Mouse (Mus musculus) adrenal gland (tissue): ENCODE results near the gene Nek2.

Experiments used
- intact Hi-C: fragments of 180-260 bp; cut with DNase I; formaldehyde crosslinking; loops from one replicate; pipeline ENCODE4 v1.15.1; 2025

Gene Nek2

DNA sequence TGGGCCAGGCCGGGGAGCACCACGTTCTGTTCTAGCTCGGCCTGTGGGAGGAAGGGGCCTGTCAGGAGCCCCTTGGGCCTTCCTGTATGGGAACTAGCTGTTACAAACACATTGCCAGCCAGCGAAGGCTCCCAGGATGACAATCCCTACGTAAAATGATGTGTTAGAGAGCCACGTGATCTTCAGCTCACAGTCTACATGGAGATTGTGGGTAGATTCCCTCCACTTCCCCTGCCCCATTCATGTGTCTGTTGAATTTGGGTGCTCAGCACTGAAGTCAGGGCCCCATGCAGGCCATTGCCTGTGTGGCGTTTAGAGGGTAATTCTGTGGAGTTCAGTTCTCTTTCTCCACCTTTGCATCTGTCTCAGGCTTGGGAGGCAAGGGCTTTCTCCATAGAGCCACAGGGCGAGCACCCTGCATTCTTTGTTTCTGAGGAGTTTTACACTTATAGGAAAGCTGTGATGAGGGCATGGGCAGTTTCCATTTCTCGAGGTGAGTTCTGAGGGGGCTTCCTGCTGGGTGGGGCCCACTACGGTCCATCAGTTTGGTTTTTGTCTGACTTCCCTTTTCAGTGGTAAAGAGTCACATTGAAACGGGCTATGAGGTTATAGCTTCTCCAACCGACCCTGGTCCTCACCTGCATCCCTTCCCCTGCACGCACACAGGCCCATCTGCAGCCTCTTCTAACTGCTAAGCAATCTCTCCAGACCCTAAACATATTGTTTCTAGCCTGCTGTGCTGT is 8.1 kb upstream of the Nek2 start:
- intact Hi-C loops = loop anchor here (10.0 kb wide), 2 partner anchors 448 to 518 kb away; no protein-coding TSS in a partner anchor

DNA sequence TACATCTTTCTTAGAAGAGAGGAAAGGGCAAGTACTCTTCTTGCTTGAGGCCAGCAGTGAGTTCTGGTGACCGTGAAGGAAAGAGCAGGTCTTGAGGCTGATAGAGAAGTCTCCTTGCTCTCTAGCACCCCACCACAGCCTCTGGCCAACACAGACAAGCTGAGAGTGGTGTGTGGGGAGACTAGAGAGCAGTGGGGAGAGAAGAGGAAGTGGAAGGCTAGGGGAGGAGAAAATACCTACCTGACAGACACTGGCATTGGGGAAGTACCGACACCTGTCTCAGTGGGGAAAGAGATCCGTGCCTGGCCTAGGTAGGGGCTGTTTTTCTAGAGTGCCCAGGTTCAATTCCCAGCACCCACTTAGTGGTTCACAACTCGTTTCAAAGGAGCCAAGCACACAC is 7.0 kb upstream of the Nek2 start:
- intact Hi-C loops = loop anchor here (10.0 kb wide), 2 partner anchors 449 to 519 kb away; no protein-coding TSS in a partner anchor

DNA sequence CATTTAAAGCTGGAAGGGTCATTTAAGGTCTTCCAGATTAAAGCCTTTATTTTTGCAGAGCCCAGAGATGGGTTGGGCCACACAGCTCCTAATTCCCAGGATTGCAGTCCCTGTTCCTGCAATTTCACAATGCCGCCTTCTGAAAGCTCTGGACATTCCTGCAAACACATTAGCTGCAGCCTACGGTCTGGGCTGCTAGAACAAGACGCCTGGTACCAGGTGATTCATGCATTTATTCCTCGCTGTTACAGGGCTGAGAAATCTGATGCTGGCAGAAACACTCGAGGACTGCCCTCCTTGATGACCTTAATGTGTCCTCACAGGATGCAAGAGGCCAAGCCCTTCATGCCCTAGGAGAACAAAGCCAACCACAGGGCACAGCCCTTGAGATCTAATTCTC is 6.3 kb upstream of the Nek2 start:
- intact Hi-C loops = loop anchor here (10.0 kb wide), 2 partner anchors 450 to 520 kb away; no protein-coding TSS in a partner anchor

DNA sequence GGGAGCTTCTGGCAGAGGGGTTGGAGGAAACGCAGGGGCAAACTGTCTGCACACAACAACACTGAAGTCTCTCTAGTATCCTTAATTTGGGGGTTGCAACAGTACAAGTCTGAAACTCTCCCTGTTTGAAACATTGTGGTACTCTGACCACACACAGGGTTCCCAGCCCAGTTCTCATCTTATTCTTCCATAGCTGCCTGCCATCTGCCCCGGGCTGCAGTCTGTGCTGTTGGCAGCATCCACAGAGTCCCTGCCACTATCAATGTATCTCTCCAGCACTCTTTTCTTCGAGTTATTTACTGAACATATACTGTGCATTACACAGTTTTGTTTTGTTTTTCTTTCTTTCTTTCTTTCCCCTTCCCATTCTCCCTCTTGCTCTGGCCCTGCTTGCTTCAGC is 4.6 kb upstream of the Nek2 start:
- intact Hi-C loops = loop anchor here (2.0 to 10.0 kb wide), 3 partner anchors 98 to 522 kb away; no protein-coding TSS in a partner anchor

DNA sequence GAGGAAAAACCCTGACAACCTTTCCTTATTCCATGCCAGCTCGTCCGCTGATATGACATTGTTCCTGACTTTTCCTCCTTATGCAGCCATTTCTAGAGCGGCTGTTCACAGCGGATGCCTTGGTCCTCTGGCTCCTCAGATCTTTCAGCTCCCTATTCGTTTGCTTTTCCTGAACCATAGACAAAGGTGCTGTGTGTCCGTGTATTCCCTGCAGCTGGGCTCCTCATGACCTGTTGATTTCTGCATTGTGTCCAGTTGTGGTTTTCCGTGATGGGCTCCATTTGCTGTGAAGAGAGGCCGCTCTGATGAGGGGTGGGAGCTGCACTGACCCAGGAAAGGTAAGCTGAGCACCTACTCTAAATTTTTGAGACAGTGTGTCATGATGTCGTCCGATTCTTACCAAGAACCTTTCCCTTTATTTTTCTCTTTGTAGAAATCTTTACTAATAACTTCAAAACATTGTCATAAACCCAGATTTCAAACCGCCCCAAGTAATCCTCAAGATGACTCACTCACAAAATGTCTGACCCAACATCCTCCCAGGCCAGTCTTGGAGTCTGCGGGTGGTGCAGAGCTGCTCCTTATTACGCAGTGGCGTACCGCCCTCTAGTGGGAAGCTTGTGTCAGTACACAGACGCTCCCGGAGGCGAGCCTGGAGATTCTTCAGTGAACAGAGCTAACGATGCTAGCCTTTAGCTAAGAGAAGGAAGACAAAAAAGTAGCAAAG is 3.7 kb upstream of the Nek2 start:
- intact Hi-C loops = loop anchor here (2.0 to 10.0 kb wide), 4 partner anchors 99 to 523 kb away; no protein-coding TSS in a partner anchor

DNA sequence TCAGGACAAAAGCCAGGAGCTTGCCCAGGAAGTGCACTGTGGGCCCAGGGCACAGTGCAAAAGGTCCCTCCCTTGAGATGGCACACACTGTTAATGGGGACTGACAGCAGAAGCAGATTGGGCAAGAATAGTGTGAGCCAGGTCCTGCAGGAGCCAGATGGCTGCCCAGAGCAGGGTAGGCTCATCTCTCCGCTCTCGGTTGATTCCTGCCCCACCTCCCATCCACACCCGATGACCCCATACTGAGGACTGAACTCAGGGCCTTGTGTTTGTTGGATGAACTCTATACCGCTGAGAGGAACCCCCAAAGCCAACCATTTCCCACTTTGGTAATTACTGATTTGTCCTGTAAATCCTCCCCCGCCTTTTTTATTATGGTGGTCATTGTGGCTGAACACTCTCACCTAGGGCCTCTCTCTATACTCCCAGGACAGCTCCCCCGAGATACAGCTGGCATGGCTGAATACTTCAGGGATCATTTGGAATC is 3.1 kb upstream of the Nek2 start:
- intact Hi-C loops = loop anchor here (2.0 to 10.0 kb wide), 3 partner anchors 241 to 523 kb away; no protein-coding TSS in a partner anchor

DNA sequence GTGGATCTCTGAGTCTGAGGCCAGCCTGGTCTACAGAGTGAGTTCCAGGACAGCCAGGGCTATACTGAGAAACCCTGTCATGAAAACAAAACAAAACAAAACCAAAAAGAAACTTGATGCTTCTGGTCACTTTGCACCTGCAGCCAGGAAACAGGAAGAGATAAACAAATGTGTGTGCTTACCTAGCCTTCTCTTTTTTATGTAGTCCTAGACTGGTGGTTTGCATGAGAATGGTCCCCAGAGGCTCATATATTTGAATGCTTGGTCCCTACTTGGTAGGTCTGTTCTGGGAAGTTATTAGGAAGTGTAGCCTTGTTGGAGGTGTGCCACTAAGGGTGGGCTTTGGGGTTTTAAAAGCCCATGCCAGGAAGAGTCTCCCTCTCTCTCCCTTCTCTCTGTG is 2.2 kb upstream of the Nek2 start:
- intact Hi-C loops = loop anchor here (2.0 to 10.0 kb wide), 3 partner anchors 242 to 524 kb away; no protein-coding TSS in a partner anchor

DNA sequence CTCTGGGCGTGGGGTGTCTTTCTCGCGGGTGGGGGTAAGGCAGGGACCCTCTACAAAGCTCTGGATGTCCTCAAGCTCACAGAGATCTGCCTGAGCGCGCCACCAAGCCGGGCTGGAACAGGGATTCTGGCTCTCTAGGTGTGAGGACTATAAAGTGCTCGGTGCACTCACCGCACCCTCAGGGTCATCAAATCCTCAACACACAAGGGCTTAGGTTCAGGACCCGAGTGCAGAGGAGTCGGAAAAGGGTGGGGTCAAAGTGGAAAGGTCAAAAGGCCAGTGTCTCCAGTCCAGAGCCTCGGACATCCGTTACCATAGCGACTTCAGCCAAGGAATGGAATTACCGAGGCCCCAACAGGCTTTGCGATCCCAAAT is 306 bp upstream of the Nek2 start:
- intact Hi-C loops = no loop called here

DNA sequence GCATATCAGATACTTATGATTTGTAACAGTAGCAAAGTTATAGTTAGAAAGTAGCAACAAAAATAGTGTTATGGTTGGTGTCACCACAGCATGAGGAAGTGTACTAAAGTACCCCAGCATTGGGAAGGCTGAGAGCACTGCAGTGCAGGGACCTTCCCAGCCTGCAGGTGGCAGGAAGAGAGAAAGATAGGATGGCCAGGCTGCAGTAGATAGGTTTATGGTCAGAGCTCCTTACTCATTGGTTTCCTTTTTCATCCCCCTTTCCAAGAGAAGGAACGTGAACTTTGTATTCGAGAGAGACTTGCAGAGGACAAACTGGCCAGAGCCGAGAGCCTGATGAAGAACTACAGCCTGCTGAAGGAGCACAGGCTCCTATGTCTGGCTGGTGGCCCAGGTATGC is 7.9 kb downstream of the Nek2 start:
- intact Hi-C loops = no loop called here

DNA sequence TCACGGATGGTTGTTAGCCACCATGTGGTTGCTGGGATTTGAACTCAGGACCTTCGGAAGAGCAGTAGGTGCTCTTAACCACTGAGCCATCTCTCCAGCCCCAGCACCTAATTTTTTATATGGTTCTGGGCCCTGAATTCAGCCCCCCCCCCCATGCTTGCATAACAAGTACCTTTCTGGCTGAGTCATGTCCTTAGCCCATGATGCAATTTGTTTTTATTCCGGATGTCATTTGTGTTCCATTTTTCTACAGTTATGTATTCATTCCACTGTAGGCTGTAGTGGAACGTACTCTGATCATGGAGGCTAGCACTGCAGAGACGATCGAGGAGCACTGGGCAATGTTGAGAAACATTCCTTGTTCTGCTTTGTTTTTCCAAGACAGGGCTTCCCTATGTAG is 12.2 kb downstream of the Nek2 start:
- intact Hi-C loops = no loop called here

DNA sequence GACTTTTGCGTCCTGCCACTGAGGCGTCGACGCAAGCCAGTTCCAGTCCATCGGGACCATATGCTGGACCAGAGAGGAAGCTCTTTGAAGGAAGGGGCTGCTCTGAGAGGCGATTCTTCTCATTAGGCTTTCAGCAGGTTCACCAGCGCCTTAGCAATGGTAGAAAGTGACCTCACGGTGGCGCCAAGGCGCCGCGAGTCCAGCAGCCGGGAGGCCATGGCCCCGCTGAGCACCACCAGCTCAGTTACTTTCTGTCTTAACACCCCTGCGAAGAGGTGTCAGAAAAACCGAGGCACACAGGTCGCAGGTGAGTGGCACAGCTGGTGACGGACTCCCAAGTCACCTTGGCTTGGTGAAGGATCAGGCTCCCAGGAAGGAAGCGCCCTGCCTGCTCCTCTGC is 13.6 kb downstream of the Nek2 start:
- intact Hi-C loops = loop anchor here (1.0 to 2.0 kb wide), 3 partner anchors 73 to 258 kb away; partner anchors contain the start of gene Traf5

DNA sequence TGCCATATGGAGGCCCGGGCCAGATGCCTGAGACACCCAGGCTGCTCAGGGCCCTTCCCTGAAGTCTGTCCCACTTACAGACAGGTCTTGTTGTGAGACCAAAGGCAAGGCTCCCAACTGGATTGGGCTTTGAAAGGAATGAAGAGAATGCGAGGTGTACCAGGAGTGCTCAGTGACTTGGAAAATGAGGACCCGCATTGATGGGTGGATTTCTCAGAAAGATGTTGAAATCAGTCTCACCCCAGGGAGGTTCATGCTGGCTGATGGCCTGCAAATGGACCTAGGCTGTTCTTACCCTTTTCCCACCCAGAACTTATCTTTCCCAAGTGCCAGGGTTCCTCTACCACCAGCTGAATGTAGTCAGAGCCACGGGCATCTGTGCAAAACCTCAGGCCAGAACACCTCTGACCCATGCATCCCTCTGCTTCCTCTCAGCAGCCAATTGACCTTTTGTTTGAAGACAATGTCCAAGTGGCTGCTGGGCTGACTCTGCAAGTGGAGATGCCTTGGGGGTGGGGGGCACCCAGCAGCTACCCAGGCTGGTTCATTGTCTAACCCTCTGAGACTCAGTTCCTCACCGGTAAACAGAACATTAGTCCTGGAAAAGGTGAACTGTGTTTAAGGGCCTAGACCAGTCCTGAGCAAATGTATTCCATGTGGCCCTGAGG is 15.2 kb downstream of the Nek2 start:
- intact Hi-C loops = no loop called here

DNA sequence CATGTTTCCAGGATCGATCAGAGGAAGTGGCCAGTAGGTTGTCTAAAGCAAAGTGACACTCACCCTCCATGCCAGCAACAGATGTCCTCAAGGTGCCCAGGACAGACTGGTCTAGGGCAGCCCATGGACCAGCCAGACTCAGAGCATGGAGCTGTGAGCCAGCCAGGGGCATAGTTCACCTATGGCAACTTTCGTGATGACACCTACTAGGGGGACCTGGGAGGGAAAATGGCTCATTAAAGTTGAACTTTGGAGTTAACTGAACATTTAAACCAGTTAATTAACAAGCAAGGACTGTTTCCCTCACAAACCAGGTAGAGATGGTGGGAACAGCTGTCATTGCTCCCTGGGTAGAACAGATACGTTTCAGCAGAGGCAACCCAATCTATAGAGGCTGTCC is 16.4 kb downstream of the Nek2 start:
- intact Hi-C loops = no loop called here

DNA sequence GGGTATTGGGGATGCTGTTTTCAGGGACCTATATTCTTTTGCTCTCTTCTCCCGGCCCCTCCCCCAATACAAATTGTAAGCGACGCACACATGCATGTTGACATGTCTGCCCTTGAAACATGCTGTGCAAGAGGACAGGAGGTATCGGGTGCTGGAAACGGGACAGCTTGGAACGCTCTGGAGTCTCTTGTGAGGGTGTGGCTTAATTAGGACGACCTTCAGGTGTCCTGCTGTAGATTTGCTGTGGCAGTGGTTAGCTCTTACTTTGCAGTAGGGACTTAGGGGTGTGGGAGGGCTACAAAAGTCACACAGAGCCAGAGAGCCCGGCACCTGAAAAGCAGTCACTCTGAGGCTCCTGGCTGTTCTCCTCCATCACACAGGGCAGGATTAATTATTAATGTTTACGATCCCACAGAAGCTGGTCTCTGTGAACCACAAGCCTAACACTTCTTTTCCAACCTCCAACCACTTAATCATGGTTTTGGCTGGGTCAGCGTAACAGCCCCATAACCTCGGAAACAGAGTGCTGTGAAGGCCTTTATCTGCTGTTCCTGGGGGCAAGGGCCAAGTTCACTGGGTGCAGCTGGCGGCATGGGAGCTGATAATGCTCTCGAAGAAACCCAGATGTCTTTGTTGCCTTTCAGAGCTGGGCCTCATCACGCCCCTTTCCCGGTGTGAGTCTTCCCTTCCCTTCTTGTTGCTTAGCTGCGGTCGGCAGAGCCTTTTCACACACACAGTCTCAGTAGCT is 17.9 kb downstream of the Nek2 start:
- intact Hi-C loops = no loop called here

DNA sequence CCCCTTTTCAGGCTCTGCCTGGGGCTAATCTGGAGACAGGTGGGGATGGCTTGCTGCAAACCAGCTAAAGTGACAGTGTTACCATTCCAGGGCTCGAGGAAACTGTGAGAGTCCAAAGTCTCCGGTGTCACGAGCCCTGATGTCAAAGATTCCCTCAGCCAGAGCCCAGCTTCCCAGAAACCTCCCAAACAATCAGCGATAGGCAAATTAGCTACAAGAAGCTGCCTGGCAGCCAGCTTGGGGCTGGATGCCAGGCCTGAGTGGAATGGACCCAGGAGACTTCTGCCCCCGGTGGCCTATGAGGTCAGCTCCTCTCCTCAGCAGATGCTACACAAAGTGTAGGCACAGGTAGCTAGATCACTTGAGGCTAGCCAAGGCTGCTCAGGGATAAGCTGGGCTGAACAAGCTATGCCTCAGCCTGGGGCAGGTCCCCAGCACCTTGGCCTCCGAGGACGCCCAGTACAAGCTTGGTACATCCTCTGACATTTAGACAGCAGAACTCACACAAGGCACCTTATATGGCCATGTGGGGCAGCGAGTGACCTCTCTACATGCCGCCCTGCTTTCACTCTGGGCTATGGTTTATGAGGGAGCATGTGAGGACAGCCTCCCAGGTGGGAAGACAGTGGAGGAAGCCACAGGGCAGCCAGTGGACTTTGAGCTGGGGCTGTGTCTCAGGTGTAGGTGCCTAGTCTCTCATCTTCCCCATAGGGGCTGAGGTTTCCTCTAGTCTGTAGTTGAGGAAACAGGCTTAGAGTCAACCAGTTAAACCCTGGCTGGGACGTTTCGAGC is 19.7 kb downstream of the Nek2 start:
- intact Hi-C loops = no loop called here

DNA sequence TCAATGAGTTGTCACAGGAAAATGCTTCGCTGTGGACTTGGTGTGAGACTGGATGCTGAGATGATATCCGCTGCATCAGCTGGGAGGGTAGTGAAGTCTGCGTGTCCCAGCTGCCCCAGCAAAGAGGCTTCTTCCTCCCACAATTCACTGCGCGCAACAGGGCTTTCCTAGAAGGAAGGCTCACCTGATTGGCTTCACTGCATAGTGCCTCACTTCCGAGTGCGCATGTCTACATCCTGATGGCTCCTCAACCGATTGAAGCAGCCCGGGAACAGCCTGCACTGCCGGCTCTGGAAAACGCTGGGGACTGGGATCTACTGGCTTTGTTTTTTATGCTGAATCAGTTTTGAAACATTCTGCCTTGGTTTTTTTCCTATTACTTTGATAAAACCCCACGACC is 21.0 kb downstream of the Nek2 start:
- intact Hi-C loops = no loop called here

DNA sequence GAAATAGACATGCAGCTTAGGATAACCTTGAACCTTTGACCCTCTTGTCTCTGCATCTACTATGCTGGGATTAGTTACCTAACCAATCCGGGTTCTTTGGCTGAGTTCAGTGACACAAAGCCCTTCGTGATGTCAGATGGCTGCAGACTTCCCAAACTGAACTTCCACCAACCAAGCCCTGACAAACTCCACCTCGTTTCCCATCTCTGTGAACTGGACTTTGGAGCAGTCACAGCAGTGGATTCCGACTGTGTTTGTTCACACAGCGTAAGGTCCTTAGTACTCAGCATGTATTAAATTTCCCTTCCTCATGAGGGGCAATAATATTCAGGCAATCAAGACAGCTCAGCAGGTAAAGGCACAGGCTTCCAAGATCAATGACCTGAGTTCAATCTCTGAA is 25.4 kb downstream of the Nek2 start:
- intact Hi-C loops = no loop called here

DNA sequence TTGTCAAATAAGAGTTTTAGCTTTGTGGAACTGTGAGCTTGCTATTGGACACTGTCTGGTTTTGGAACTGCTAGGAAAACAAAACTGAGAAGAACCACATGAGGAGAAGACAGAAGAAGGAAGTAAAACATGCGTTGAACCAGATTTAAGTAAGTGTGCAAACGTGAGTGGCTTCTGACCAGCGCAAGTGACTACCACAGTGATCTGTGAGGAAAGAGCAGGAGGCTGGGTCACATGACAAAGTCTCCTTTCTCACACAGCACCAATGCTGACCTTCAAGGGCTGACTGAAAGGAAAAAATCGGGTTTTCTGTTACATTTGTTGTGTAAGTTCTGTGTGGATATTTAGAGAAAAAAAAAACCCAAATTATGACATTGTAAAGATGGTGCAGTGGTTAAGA is 28.3 kb downstream of the Nek2 start:
- intact Hi-C loops = no loop called here

DNA sequence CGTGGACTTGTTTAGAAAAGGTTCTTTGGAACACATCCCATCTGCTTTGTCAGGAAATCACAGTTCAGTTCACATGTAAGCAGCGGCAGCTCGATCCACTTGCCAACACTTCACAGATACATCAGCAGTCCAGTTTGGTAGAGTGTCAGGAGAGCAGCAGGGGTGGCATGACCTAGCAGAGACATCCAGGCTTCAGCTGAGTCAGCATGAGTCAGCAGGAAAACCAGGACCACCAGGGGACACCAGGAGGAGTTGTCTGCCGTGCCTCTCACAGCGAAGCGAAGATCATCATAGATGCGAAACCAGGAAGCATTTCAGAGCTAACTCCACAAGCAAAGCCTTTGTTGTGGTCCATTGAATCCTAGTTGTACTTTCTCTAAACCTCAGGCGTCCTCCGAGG is 32.2 kb downstream of the Nek2 start:
- intact Hi-C loops = no loop called here

DNA sequence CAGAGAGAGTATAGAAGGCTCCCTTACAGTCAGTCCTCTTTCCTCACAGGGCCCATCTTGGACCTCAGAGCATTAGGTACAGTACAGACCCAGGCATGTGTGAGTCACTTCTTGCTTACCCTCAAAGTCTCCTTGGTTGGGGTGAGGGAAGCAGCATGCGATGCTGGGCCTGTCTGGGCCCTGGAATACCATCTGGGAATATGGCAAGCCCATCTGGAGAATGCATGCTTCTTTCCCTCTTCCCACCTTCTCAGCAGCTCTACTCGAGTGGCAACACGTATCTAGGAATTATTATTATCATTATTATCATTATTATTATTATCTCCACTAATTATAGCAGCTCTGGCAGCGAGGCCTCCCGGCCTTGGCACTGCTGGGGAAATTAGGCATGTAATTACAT is 33.5 kb downstream of the Nek2 start:
- intact Hi-C loops = no loop called here
